Mouse (Mus musculus) kidney, postnatal 36 days (tissue): ENCODE data around the gene Ablim2.

Experiments used
- DNase-seq, 2 experiments: peaks; one replicate each; pipeline ENCODE4 v3.0.0; 2021 to 2022; ENCODE audit warnings: mixed read lengths in 2 of 2

The Ablim2 gene

GRCm38 (mm10) chr5:35916666-35917065, 159.0 kb downstream of the Ablim2 start:
- DNase-seq: no peak

DNA sequence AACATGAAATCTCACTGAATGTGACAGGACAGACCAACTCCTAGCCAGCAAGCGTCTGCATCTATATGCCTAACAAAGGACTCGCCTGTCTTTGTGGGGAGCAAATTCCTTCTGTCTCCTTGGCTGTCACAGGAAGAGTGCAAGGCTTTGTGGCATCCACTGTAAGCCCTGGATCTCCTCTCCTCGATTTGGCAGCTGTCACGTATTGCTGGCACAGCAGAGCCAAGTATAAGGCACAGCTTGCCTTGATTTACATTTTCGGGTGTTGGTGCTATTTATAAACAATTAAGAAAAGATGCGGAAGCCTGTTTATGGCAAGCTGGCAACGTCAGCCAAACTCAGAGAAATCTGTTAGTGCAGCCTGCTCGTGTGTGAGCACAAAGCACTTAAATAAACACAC, 160.7 kb downstream of the Ablim2 start:
- no peak for DNase-seq

GRCm38 (mm10) chr5:35920076-35920475, 162.4 kb downstream of the Ablim2 start:
- no peak for DNase-seq

DNA sequence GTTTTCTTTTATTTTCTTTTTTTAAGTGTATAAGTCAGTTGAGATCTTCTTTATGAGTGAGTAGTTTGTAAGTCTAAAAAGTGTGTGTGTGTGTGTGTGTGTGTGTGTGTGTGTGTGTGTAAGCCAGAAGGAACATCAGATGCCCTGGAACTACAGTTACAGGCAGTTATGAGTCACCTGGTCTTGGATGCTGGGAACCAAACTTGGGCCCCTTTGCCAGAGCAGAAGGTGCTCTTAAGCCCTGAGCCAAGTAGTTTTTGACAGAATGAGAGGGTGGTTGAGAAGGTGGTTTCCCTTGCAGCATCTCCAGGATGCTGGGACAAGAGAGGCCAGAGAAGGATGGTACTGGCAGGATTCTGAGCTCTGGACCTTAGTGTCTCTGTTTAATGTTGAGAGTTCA, 162.9 kb downstream of the Ablim2 start:
- DNase-seq: no peak

- DNase-seq: no peak
These were observed 163.5 kb downstream of the Ablim2 start for GRCm38 (mm10) chr5:35921141-35921540.

GRCm38 (mm10) chr5:35921595-35922254, 164.0 kb downstream of the Ablim2 start:
- peak; percentile 45 to 46 for DNase-seq

GRCm38 (mm10) chr5:35923448-35923847, 165.8 kb downstream of the Ablim2 start:
- no peak for DNase-seq

- peak; percentile 36 to 40 for DNase-seq
These were observed 167.5 kb downstream of the Ablim2 start for GRCm38 (mm10) chr5:35925171-35925634.

DNA sequence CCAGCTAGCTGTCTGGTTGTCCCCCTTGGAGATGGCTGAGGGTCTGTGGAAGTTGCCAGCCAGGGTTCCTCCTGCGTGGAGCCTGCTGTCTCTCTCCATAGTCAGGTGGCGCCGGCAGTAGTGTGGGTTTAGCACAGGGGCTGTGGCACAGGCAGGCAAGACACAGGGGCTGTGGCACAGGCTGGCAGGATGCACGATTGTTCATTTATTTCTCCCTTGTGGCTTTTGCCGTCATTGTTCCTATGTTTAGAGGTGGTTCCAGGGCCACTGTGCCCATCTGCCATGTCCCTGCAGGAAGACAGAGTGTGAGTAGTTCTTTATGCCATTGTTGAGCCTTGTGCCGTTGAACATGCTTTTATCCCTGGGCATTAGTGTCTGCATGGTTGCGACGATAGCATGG, 168.8 kb downstream of the Ablim2 start:
- DNase-seq: no peak

DNA sequence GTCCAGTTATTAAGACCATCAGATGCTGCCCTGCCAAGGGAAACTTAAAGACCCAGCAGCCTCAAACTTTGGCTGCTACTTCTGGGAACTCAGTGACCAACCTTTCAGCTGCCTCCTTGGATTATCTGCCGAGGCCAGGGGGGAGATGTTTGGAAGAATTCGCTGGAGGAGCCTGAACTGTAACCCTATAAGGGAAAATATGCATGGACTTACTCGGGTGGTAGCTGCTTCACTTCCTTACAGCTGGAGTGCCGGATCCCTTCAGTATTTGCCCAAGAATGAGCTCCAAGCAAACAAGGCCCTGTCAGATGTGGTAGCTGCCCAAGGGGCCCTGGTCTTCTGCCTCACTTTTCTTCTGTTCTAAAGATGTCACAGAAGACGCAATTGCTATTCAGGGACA, 173.6 kb downstream of the Ablim2 start:
- no peak for DNase-seq

GRCm38 (mm10) chr5:35933059-35933458, 175.4 kb downstream of the Ablim2 start:
- no peak for DNase-seq
